Mouse (Mus musculus) myocyte (in vitro differentiated cells): ENCODE results near the gene Naaladl2. TPM values are rescaled to one million over a fixed set of nuclear protein-coding genes. Genes with fewer than 3 reads are reported as not detected.

Experiments
- H3K27me3 ChIP-seq: one replicate; pipeline ENCODE4 v1.6.1; 2011; ENCODE audit not compliant: control insufficient read depth, insufficient read depth, insufficient read length
- H3K36me3 ChIP-seq: one replicate; pipeline ENCODE4 v1.6.1; 2011; ENCODE audit not compliant: control insufficient read depth, insufficient read depth
- H3K4me2 ChIP-seq: one replicate; pipeline ENCODE4 v1.6.1; 2011; ENCODE audit warnings: low read depth, control low read depth
- H3K4me3 ChIP-seq: one replicate; pipeline ENCODE4 v1.5.1; 2011; ENCODE audit warnings: mild to moderate bottlenecking, control low read depth, moderate library complexity
- H3K79me2 ChIP-seq: one replicate; pipeline ENCODE4 v1.6.1; 2011; ENCODE audit not compliant: control insufficient read depth, insufficient read depth
- H3ac ChIP-seq: one replicate; pipeline ENCODE4 v1.6.1; 2011; ENCODE audit not compliant: control insufficient read depth, insufficient read length
- CEBPB ChIP-seq: IDR thresholded peaks from 2 replicates; pipeline ENCODE4 v1.6.1; 2011; ENCODE audit warnings: mild to moderate bottlenecking, moderate library complexity; ENCODE audit not compliant: poor library complexity, insufficient read depth, severe bottlenecking
- E2F4 ChIP-seq: IDR thresholded peaks from one replicate; pipeline ENCODE4 v1.6.1; 2011; ENCODE audit warnings: mild to moderate bottlenecking, control low read depth, moderate library complexity; ENCODE audit not compliant: insufficient read depth
- MAX ChIP-seq: IDR thresholded peaks from one replicate; pipeline ENCODE4 v1.6.1; 2011; ENCODE audit warnings: low read depth, mild to moderate bottlenecking, control low read depth
- MYOD1 ChIP-seq, 3 experiments: IDR thresholded peaks; one replicate each; pipeline ENCODE4 v1.6.1; 2011; ENCODE audit warnings: control low read depth in 2 of 3, low read depth in 2 of 3, mild to moderate bottlenecking in 2 of 3, moderate library complexity in 1 of 3; ENCODE audit not compliant: insufficient read length in 2 of 3, control insufficient read depth in 1 of 3
- MYOG ChIP-seq, 3 experiments: IDR thresholded peaks; one replicate each; pipeline ENCODE4 v1.6.1; 2011; ENCODE audit warnings: control low read depth in 2 of 3, low read depth in 2 of 3, mild to moderate bottlenecking in 2 of 3; ENCODE audit not compliant: insufficient read length in 2 of 3, control insufficient read depth in 1 of 3, insufficient read depth in 1 of 3
- POLR2A ChIP-seq: IDR thresholded peaks from one replicate; pipeline ENCODE4 v1.6.1; 2011; ENCODE audit warnings: low read depth, mild to moderate bottlenecking, control low read depth, moderate library complexity; ENCODE audit not compliant: insufficient read length
- POLR2AphosphoS2 ChIP-seq: IDR thresholded peaks from one replicate; pipeline ENCODE4 v1.6.1; 2011; ENCODE audit warnings: low read depth, control low read depth; ENCODE audit not compliant: insufficient read length
- REST ChIP-seq: IDR thresholded peaks from one replicate; pipeline ENCODE4 v1.6.1; 2011; ENCODE audit warnings: mild to moderate bottlenecking, control low read depth, moderate library complexity; ENCODE audit not compliant: insufficient read depth, insufficient read length
- SRF ChIP-seq: IDR thresholded peaks from one replicate; pipeline ENCODE4 v1.6.1; 2011; ENCODE audit warnings: low read depth; ENCODE audit not compliant: control insufficient read depth, insufficient read length
- TCF12 ChIP-seq: IDR thresholded peaks from one replicate; pipeline ENCODE4 v1.6.1; 2011; ENCODE audit warnings: mild to moderate bottlenecking, control low read depth; ENCODE audit not compliant: poor library complexity, insufficient read depth, severe bottlenecking
- TCF3 ChIP-seq: IDR thresholded peaks from one replicate; pipeline ENCODE4 v1.6.1; 2011; ENCODE audit warnings: low read depth, control low read depth; ENCODE audit not compliant: insufficient read length
- USF1 ChIP-seq: IDR thresholded peaks from one replicate; pipeline ENCODE4 v1.6.1; 2011; ENCODE audit warnings: low read depth, mild to moderate bottlenecking, control low read depth, moderate library complexity
- polyA plus RNA-seq: library from polyadenylated mRNA; unstranded; fragments of >200 nt; fragmentation: generic; extraction: Trizol; gene quantifications from one replicate; pipeline ENCODE4 v1.2.1, GENCODE M21; 2012; ENCODE audit warnings: missing spikeins

Gene Naaladl2
- polyA plus RNA-seq, 1 experiment: not detected

DNA sequence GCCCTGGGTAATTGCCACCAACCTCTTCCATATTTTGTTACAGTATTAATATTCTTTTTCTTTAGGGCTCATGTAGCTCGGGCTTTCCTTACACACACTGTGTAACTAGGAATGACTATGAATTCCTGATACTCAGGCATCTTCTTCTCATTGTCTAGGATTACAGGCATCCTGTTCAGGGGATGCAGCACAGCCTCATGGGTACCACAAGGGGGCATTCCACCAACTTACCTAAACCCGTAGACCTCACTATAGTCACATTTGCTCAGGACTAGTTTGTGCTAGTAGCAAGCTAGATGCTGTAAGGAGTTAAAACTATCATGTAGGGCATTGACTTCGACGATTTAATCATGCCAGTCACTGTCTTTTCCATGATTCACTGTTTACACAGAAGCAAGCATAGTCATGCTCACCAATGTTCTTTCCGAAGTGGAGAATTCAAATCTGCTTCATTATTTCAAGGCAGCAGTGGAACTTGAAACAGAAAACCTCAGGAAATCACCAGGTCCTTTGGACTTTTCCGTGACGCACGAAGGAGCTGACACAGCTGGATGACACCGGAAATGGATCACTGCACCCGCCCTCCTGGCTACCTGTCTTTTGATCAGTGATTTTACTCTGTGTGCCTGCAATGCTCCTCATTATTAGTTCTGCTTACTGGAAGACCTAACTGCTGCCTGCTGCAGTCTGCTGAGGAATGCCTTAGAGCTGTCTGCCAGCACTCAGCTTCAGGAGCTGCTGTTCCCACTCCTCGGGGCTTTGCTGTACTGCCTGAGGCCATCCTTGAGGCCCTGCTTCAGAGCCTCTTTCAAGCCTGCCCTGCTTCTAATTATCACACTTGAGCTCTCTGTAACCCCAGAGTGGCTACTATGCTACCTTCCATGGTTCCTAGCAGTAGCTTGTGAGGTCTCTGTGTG lies 822.3 kb downstream of the Naaladl2 start:
- no peak overlapping the region for H3K4me2 ChIP-seq
- no peak overlapping the region for H3K4me3 ChIP-seq
- TF ChIP-seq TCF3 (no peak), POLR2AphosphoS2 (no peak), REST (no peak), USF1 (no peak), MYOG (IDR thresholded peaks at IDR 0.05; ENCODE audit: control insufficient read depth in 1 of 3, insufficient read depth in 1 of 3, insufficient read length in 2 of 3, low read depth in 2 of 3) (no peak), POLR2A (no peak), TCF12 (no peak), MAX (no peak), E2F4 (no peak), MYOD1 (IDR thresholded peaks at IDR 0.05; ENCODE audit: control insufficient read depth in 1 of 3, insufficient read length in 2 of 3, low read depth in 2 of 3) (no peak)
- no peaks in the 10 kb centered on the region for H3K27me3 ChIP-seq
- H3K79me2 ChIP-seq: no peaks in the 10 kb centered on the region
- no peak overlapping the region for H3ac ChIP-seq
- H3K36me3 ChIP-seq: no peaks in the 10 kb centered on the region

GRCm38 (mm10) chr3:24314658-24315297 lies 829.3 kb downstream of the Naaladl2 start:
- no peaks in the 10 kb centered on the region for H3K27me3 ChIP-seq
- H3K4me2 ChIP-seq: no peak overlapping the region
- no peak overlapping the region for H3K4me3 ChIP-seq
- no peaks in the 10 kb centered on the region for H3K79me2 ChIP-seq
- no peak for TF ChIP-seq SRF
- no peak for TF ChIP-seq MYOG (IDR thresholded peaks at IDR 0.05; ENCODE audit: control insufficient read depth in 1 of 3, insufficient read depth in 1 of 3, insufficient read length in 2 of 3, low read depth in 2 of 3)
- TF ChIP-seq MYOD1 (IDR thresholded peaks at IDR 0.05; ENCODE audit: control insufficient read depth in 1 of 3, insufficient read length in 2 of 3, low read depth in 2 of 3): no peak
- TF ChIP-seq TCF12: no peak
- no peak for TF ChIP-seq POLR2A
- no peak for TF ChIP-seq POLR2AphosphoS2
- no peak for TF ChIP-seq USF1
- no peak for TF ChIP-seq E2F4
- no peak for TF ChIP-seq TCF3
- TF ChIP-seq REST: no peak
- H3K36me3 ChIP-seq: no peaks in the 10 kb centered on the region
- no peak overlapping the region for H3ac ChIP-seq

GRCm38 (mm10) chr3:24225418-24225817 lies 918.6 kb downstream of the Naaladl2 start:
- TF ChIP-seq MAX: no peak
- TF ChIP-seq TCF3: no peak
- no peak for TF ChIP-seq TCF12
- TF ChIP-seq CEBPB: no peak
- no peak for TF ChIP-seq REST
- no peak for TF ChIP-seq POLR2AphosphoS2
- TF ChIP-seq SRF: no peak
- no peak for TF ChIP-seq MYOG (IDR thresholded peaks at IDR 0.05; ENCODE audit: control insufficient read depth in 1 of 3, insufficient read depth in 1 of 3, insufficient read length in 2 of 3, low read depth in 2 of 3)
- TF ChIP-seq E2F4: no peak
- no peak for TF ChIP-seq POLR2A
- TF ChIP-seq USF1: no peak
- no peak for TF ChIP-seq MYOD1 (IDR thresholded peaks at IDR 0.05; ENCODE audit: control insufficient read depth in 1 of 3, insufficient read length in 2 of 3, low read depth in 2 of 3)
- no peak overlapping the region for H3K4me3 ChIP-seq
- H3K27me3 ChIP-seq: no peaks in the 10 kb centered on the region
- no peaks in the 10 kb centered on the region for H3K79me2 ChIP-seq
- no peaks in the 10 kb centered on the region for H3K36me3 ChIP-seq
- H3ac ChIP-seq: no peak overlapping the region
- no peak overlapping the region for H3K4me2 ChIP-seq

- no peaks in the 10 kb centered on the region for H3K79me2 ChIP-seq
- no peak overlapping the region for H3K4me3 ChIP-seq
- H3K27me3 ChIP-seq: no peaks in the 10 kb centered on the region
- no peak overlapping the region for H3ac ChIP-seq
- H3K4me2 ChIP-seq: no peak overlapping the region
- TF ChIP-seq MYOG (IDR thresholded peaks at IDR 0.05; ENCODE audit: control insufficient read depth in 1 of 3, insufficient read depth in 1 of 3, insufficient read length in 2 of 3, low read depth in 2 of 3) (no peak), TCF3 (no peak), REST (no peak), SRF (no peak), MYOD1 (IDR thresholded peaks at IDR 0.05; ENCODE audit: control insufficient read depth in 1 of 3, insufficient read length in 2 of 3, low read depth in 2 of 3) (no peak), CEBPB (no peak), POLR2A (no peak), E2F4 (no peak), MAX (no peak), TCF12 (no peak)
- no peaks in the 10 kb centered on the region for H3K36me3 ChIP-seq
These were observed 926.6 kb downstream of the Naaladl2 start for GRCm38 (mm10) chr3:24217476-24217875.
